Mouse (Mus musculus) midbrain, embryonic 16.5 days (tissue): ENCODE results near the gene 0610030E20Rik. TPM values are rescaled to one million over a fixed set of nuclear protein-coding genes. Genes with fewer than 3 reads are reported as not detected.

Source experiments
- ATAC-seq: fragments of 200-750 bp; cut with Nextera tagmentation; 2 replicates; pipeline ENCODE4 v1.8.0; 2017; ENCODE audit warnings: moderate TSS enrichment
- H3K27ac ChIP-seq: fragments of 300-500 bp; sonication (generic); 2 replicates; pipeline ENCODE4 v1.5.1; 2014; ENCODE audit warnings: mild to moderate bottlenecking, low read length, mixed read lengths
- H3K27me3 ChIP-seq: fragments of 300-500 bp; sonication (generic); 2 replicates; pipeline ENCODE4 v1.6.1; 2014; ENCODE audit warnings: low read depth, low read length, mixed read lengths; ENCODE audit not compliant: control insufficient read depth, insufficient read depth
- H3K36me3 ChIP-seq: fragments of 300-500 bp; sonication (generic); 2 replicates; pipeline ENCODE4 v1.6.1; 2014; ENCODE audit warnings: mild to moderate bottlenecking, low read length, moderate library complexity, mixed read lengths; ENCODE audit not compliant: control insufficient read depth, insufficient read depth
- H3K4me1 ChIP-seq: fragments of 300-500 bp; sonication (generic); 2 replicates; pipeline ENCODE4 v1.6.1; 2014; ENCODE audit warnings: mild to moderate bottlenecking, low read length, mixed read lengths; ENCODE audit not compliant: control insufficient read depth, insufficient read depth
- H3K4me2 ChIP-seq: fragments of 300-500 bp; sonication (generic); 2 replicates; pipeline ENCODE4 v1.6.1; 2014; ENCODE audit warnings: mild to moderate bottlenecking, low read length, mixed read lengths
- H3K4me3 ChIP-seq: fragments of 300-500 bp; sonication (generic); 2 replicates; pipeline ENCODE4 v1.5.1; 2014; ENCODE audit warnings: low read depth, mild to moderate bottlenecking, low read length, moderate library complexity, mixed read lengths
- H3K9ac ChIP-seq: fragments of 300-500 bp; sonication (generic); 2 replicates; pipeline ENCODE4 v1.6.1; 2014; ENCODE audit warnings: low read depth, low read length, mixed read lengths
- H3K9me3 ChIP-seq: fragments of 300-500 bp; sonication (generic); replicated peaks from 2 replicates; pipeline ENCODE4 v1.6.1; 2014; ENCODE audit warnings: mild to moderate bottlenecking, low read length, mixed read lengths; ENCODE audit not compliant: control insufficient read depth, poor library complexity, severe bottlenecking
- WGBS: fragments of 180-500 bp; shearing (Covaris S2); extraction: QIAGEN DNeasy Blood & Tissue Kit; methylation state at CpG from one replicate; pipeline ENCODE4 v1.1.7; 2014; 5-methylcytosine and 5-hydroxymethylcytosine counted together
- polyA plus RNA-seq: library from polyadenylated mRNA; unstranded; fragments of >200 nt; fragmentation: Nextera tagmentation; extraction: Ambion mirVana; gene quantifications from 2 replicates; pipeline ENCODE4 v1.2.1, GENCODE M21; 2015

0610030E20Rik gene
- polyA plus RNA-seq, 1 experiment from 2014 or later, result 16.5 TPM

GRCm38 (mm10) chr6:72362132-72363028 is 15.3 kb downstream of the 0610030E20Rik start:
- peak overlapping the region; percentile 78 for H3K9ac ChIP-seq
- H3K4me3 ChIP-seq, result peak overlapping the region; percentile 80
- WGBS, result under 1% methylated on average over 42 of the region's 42 CpGs
- no peaks in the 10 kb centered on the region for H3K9me3 ChIP-seq
- H3K36me3 ChIP-seq, result peaks cover 9% of the 10 kb centered on the region; the same call in 1 of the 2 replicates
- H3K27me3 ChIP-seq, result no peaks in the 10 kb centered on the region; the same call in 1 of the 2 replicates
- H3K27ac ChIP-seq, result peak overlapping the region; percentile 77
- ATAC-seq, result peak; percentile 99
- H3K4me1 ChIP-seq, result peaks cover 19% of the 10 kb centered on the region
- peak overlapping the region; percentile 84 for H3K4me2 ChIP-seq

- peaks cover 5% of the 10 kb centered on the region; the same call in 1 of the 2 replicates for H3K36me3 ChIP-seq
- 46% methylated on average over 7 of the region's 7 CpGs for WGBS
- no peak overlapping the region for H3K4me2 ChIP-seq
- no peaks in the 10 kb centered on the region; the same call in 1 of the 2 replicates for H3K27me3 ChIP-seq
- no peak overlapping the region for H3K9ac ChIP-seq
- H3K4me1 ChIP-seq, result peaks cover 19% of the 10 kb centered on the region
- ATAC-seq, result no peak
- no peaks in the 10 kb centered on the region for H3K9me3 ChIP-seq
- no peak overlapping the region for H3K4me3 ChIP-seq
- no peak overlapping the region for H3K27ac ChIP-seq
These were observed 16.9 kb downstream of the 0610030E20Rik start for GRCm38 (mm10) chr6:72364009-72364408.

- H3K4me3 ChIP-seq, result no peak overlapping the region
These were observed 17.9 kb downstream of the 0610030E20Rik start for GRCm38 (mm10) chr6:72364985-72365384.

GRCm38 (mm10) chr6:72366304-72366703 is 19.2 kb downstream of the 0610030E20Rik start:
- no peak overlapping the region for H3K27ac ChIP-seq
- no peak overlapping the region for H3K9ac ChIP-seq
- H3K9me3 ChIP-seq, result no peaks in the 10 kb centered on the region
- no peak overlapping the region for H3K4me2 ChIP-seq
- no peak overlapping the region for H3K4me3 ChIP-seq
- H3K27me3 ChIP-seq, result no peaks in the 10 kb centered on the region; the same call in 1 of the 2 replicates
- H3K36me3 ChIP-seq, result no peaks in the 10 kb centered on the region
- ATAC-seq, result no peak
- H3K4me1 ChIP-seq, result peaks cover 8% of the 10 kb centered on the region
- 58% methylated on average over 3 of the region's 3 CpGs for WGBS

More at GRCm38 (mm10) chr6:72364985-72365384, 17.9 kb downstream of the 0610030E20Rik start:
- Histone ChIP-seq H3K4me2 (no peak overlapping the region), H3K9me3 (no peaks in the 10 kb centered on the region), H3K9ac (no peak overlapping the region), H3K36me3 (peaks cover 5% of the 10 kb centered on the region; the same call in 1 of the 2 replicates), H3K4me1 (peaks cover 19% of the 10 kb centered on the region), H3K27me3 (no peaks in the 10 kb centered on the region; the same call in 1 of the 2 replicates), H3K27ac (no peak overlapping the region)
- WGBS, result 74% methylated on average over 6 of the region's 6 CpGs
- ATAC-seq, result no peak

- no peak for ATAC-seq
- 81% methylated on average over 4 of the region's 4 CpGs for WGBS
- Histone ChIP-seq H3K9ac (no peak within 1 kb of the TSS), H3K9me3 (no peaks in the 10 kb centered on the region), H3K27me3 (no peaks in the 10 kb centered on the region; the same call in 1 of the 2 replicates), H3K27ac (no peak within 1 kb of the TSS), H3K4me2 (no peak within 1 kb of the TSS), H3K4me1 (peaks cover 4% of the 10 kb centered on the region; the same call in 1 of the 2 replicates), H3K36me3 (no peaks in the 10 kb centered on the region), H3K4me3 (no peak within 1 kb of the TSS)
These were observed 19.8 kb downstream of the 0610030E20Rik start, which contains the start of gene Rnf181 for GRCm38 (mm10) chr6:72366844-72367443. TSS of gene Rnf181 (minus strand) at chr6:72366956.

- Histone ChIP-seq H3K36me3 (no peaks in the 10 kb centered on the region), H3K4me2 (no peak overlapping the region), H3K27ac (no peak overlapping the region), H3K9me3 (no peaks in the 10 kb centered on the region), H3K27me3 (no peaks in the 10 kb centered on the region; the same call in 1 of the 2 replicates), H3K9ac (no peak overlapping the region), H3K4me1 (peaks cover 4% of the 10 kb centered on the region; the same call in 1 of the 2 replicates), H3K4me3 (no peak overlapping the region)
- no peak for ATAC-seq
- 69% methylated on average over 4 of the region's 4 CpGs for WGBS
These were observed 20.4 kb downstream of the 0610030E20Rik start for GRCm38 (mm10) chr6:72367460-72367974.

- Histone ChIP-seq H3K27ac (no peak overlapping the region), H3K4me3 (no peak overlapping the region)
These were observed 22.4 kb downstream of the 0610030E20Rik start for GRCm38 (mm10) chr6:72369557-72369956.

GRCm38 (mm10) chr6:72370091-72370490 is 23.0 kb downstream of the 0610030E20Rik start:
- Histone ChIP-seq H3K27me3 (no peaks in the 10 kb centered on the region), H3K9ac (no peak overlapping the region), H3K4me3 (no peak overlapping the region), H3K9me3 (no peaks in the 10 kb centered on the region), H3K4me1 (no peaks in the 10 kb centered on the region), H3K4me2 (no peak overlapping the region), H3K36me3 (no peaks in the 10 kb centered on the region), H3K27ac (no peak overlapping the region)
- ATAC-seq, result no peak
- 85% methylated on average over 12 of the region's 12 CpGs for WGBS

More at GRCm38 (mm10) chr6:72369557-72369956, 22.4 kb downstream of the 0610030E20Rik start:
- Histone ChIP-seq H3K4me2 (no peak overlapping the region), H3K36me3 (no peaks in the 10 kb centered on the region), H3K4me1 (no peaks in the 10 kb centered on the region), H3K9me3 (no peaks in the 10 kb centered on the region), H3K27me3 (no peaks in the 10 kb centered on the region; the same call in 1 of the 2 replicates), H3K9ac (no peak overlapping the region)
- WGBS, result 92% methylated on average over 4 of the region's 4 CpGs
- ATAC-seq, result no peak
